Mouse (Mus musculus) MEL (cell line): ENCODE data around the gene Shroom2. TPM values are rescaled to one million over a fixed set of nuclear protein-coding genes. Genes with fewer than 3 reads are reported as not detected.

Source experiments
- DNase-seq: peaks from one replicate; pipeline ENCODE4 v3.0.0; 2011; ENCODE audit warnings: low read depth, low spot score
- H3K27ac ChIP-seq: 2 replicates; pipeline ENCODE4 v1.5.1; 2012; ENCODE audit warnings: low read depth, mild to moderate bottlenecking, control low read depth, low read length, moderate library complexity; ENCODE audit not compliant: control insufficient read depth
- H3K27me3 ChIP-seq, 2 experiments: fragments of 150-350 bp in 1 of 2; sonication (generic) in 1 of 2; 2 replicates each; pipeline ENCODE4 v1.6.1; 2012; ENCODE audit warnings: low read length in 2 of 2, mild to moderate bottlenecking in 2 of 2, improper control_type of control experiment in 1 of 2, moderate library complexity in 1 of 2; ENCODE audit not compliant: insufficient read depth in 2 of 2, control insufficient read depth in 1 of 2
- H3K36me3 ChIP-seq, 2 experiments: 2 replicates each; pipeline ENCODE4 v1.6.1; 2012 to 2014; ENCODE audit warnings: low read length in 2 of 2, improper control_type of control experiment in 1 of 2, inconsistent platforms in 1 of 2, mild to moderate bottlenecking in 1 of 2; ENCODE audit not compliant: insufficient read depth in 2 of 2, control insufficient read depth in 1 of 2
- H3K4me1 ChIP-seq, 2 experiments: fragments of 150-350 bp in 1 of 2; sonication (generic) in 1 of 2; 2 replicates each; pipeline ENCODE4 v1.6.1; 2012; ENCODE audit warnings: low read length in 2 of 2, improper control_type of control experiment in 1 of 2, mild to moderate bottlenecking in 1 of 2; ENCODE audit not compliant: insufficient read depth in 2 of 2, control insufficient read depth in 1 of 2
- H3K4me3 ChIP-seq, 2 experiments: fragments of 150-350 bp in 1 of 2; sonication (generic) in 1 of 2; 2 replicates each; pipeline ENCODE4 v1.5.1; 2012; ENCODE audit warnings: low read depth in 2 of 2, low read length in 2 of 2, mild to moderate bottlenecking in 2 of 2, moderate library complexity in 2 of 2, control low read depth in 1 of 2, improper control_type of control experiment in 1 of 2; ENCODE audit not compliant: control insufficient read depth in 1 of 2, insufficient read depth in 1 of 2
- H3K79me2 ChIP-seq: 2 replicates; pipeline ENCODE4 v1.6.1; 2012; ENCODE audit warnings: mild to moderate bottlenecking, low read length, moderate library complexity; ENCODE audit not compliant: control insufficient read depth, poor library complexity, insufficient read depth
- H3K9ac ChIP-seq: 2 replicates; pipeline ENCODE4 v1.6.1; 2012; ENCODE audit warnings: low read depth, mild to moderate bottlenecking, control low read depth, low read length, moderate library complexity; ENCODE audit not compliant: control insufficient read depth, poor library complexity, severe bottlenecking
- H3K9me3 ChIP-seq: fragments of 150-350 bp; sonication (generic); replicated peaks from 2 replicates; pipeline ENCODE4 v1.6.1; 2012; ENCODE audit warnings: mild to moderate bottlenecking, low read length, improper control_type of control experiment, moderate library complexity; ENCODE audit not compliant: insufficient read depth
- CHD1 ChIP-seq: IDR thresholded peaks from 2 replicates; pipeline ENCODE4 v1.6.1; 2012; ENCODE audit warnings: low read depth, mild to moderate bottlenecking, inconsistent platforms, low read length, improper control_type of control experiment
- CTCF ChIP-seq, 3 experiments: IDR thresholded peaks in 2 of 3; conservative IDR thresholded peaks in 1 of 3; 2 replicates each; pipeline ENCODE4 v1.5.1; 2011 to 2012; ENCODE audit warnings: low read length in 3 of 3, low read depth in 2 of 3, mild to moderate bottlenecking in 2 of 3, improper control_type of control experiment in 1 of 3, inconsistent platforms in 1 of 3, mixed read lengths in 1 of 3, moderate library complexity in 1 of 3; ENCODE audit not compliant: control insufficient read depth in 1 of 3, insufficient read depth in 1 of 3, poor library complexity in 1 of 3, severe bottlenecking in 1 of 3
- E2F4 ChIP-seq: IDR thresholded peaks from 2 replicates; pipeline ENCODE4 v1.6.1; 2011; ENCODE audit warnings: low read depth, low read length, improper control_type of control experiment, borderline replicate concordance
- ELF1 ChIP-seq: IDR thresholded peaks from 2 replicates; pipeline ENCODE4 v1.6.1; 2014; ENCODE audit warnings: low read depth, mild to moderate bottlenecking, inconsistent platforms, low read length, improper control_type of control experiment, moderate library complexity
- HCFC1 ChIP-seq: IDR thresholded peaks from 2 replicates; pipeline ENCODE4 v1.6.1; 2012; ENCODE audit warnings: low read depth, mild to moderate bottlenecking, inconsistent platforms, low read length, improper control_type of control experiment, moderate library complexity
- JUND ChIP-seq: IDR thresholded peaks from 2 replicates; pipeline ENCODE4 v1.6.1; 2011; ENCODE audit warnings: low read depth, mild to moderate bottlenecking, improper control_type of control experiment, low read length
- KAT2A ChIP-seq: conservative IDR thresholded peaks from 2 replicates; pipeline ENCODE4 v1.6.1; 2012; ENCODE audit warnings: low read depth, low read length, improper control_type of control experiment, inconsistent platforms
- MAFK ChIP-seq: IDR thresholded peaks from 2 replicates; pipeline ENCODE4 v1.6.1; 2011; ENCODE audit warnings: low read depth, mild to moderate bottlenecking, low read length, improper control_type of control experiment, borderline replicate concordance
- MAZ ChIP-seq: IDR thresholded peaks from 2 replicates; pipeline ENCODE4 v1.6.1; 2012; ENCODE audit warnings: low read depth, mild to moderate bottlenecking, inconsistent platforms, low read length, improper control_type of control experiment
- POLR2A ChIP-seq, 2 experiments: IDR thresholded peaks; 2 replicates each; pipeline ENCODE4 v1.6.1; 2011 to 2012; ENCODE audit warnings: low read length in 2 of 2, mild to moderate bottlenecking in 2 of 2, control low read depth in 1 of 2, improper control_type of control experiment in 1 of 2, low read depth in 1 of 2, moderate library complexity in 1 of 2; ENCODE audit not compliant: control insufficient read depth in 1 of 2, insufficient read depth in 1 of 2, poor library complexity in 1 of 2
- POLR2AphosphoS5 ChIP-seq: IDR thresholded peaks from 2 replicates; pipeline ENCODE4 v1.6.1; 2012; ENCODE audit warnings: low read depth, borderline replicate concordance, mild to moderate bottlenecking, inconsistent platforms, low read length, moderate library complexity, mixed read lengths
- SMC3 ChIP-seq: IDR thresholded peaks from 2 replicates; pipeline ENCODE4 v1.6.1; 2011; ENCODE audit warnings: low read depth, low read length, improper control_type of control experiment
- TAL1 ChIP-seq: IDR thresholded peaks from 2 replicates; pipeline ENCODE4 v1.6.1; 2012; ENCODE audit warnings: mild to moderate bottlenecking, inconsistent platforms, low read length, moderate library complexity, mixed read lengths
- TBP ChIP-seq: IDR thresholded peaks from 2 replicates; pipeline ENCODE4 v1.8.0; 2011; ENCODE audit warnings: low read depth, low read length, improper control_type of control experiment
- TCF12 ChIP-seq: IDR thresholded peaks from 2 replicates; pipeline ENCODE4 v1.6.1; 2014; ENCODE audit warnings: low read depth, mild to moderate bottlenecking, inconsistent platforms, low read length, improper control_type of control experiment, moderate library complexity
- UBTF ChIP-seq: IDR thresholded peaks from 2 replicates; pipeline ENCODE4 v1.6.1; 2012; ENCODE audit warnings: low read depth, mild to moderate bottlenecking, inconsistent platforms, low read length, improper control_type of control experiment, moderate library complexity, borderline replicate concordance; ENCODE audit not compliant: insufficient read depth
- USF1 ChIP-seq: IDR thresholded peaks from 2 replicates; pipeline ENCODE4 v1.6.1; 2014; ENCODE audit warnings: low read depth, mild to moderate bottlenecking, inconsistent platforms, low read length, improper control_type of control experiment, moderate library complexity
- USF2 ChIP-seq, 2 experiments: IDR thresholded peaks; 2 replicates each; pipeline ENCODE4 v1.6.1; 2011 to 2012; ENCODE audit warnings: improper control_type of control experiment in 2 of 2, low read length in 2 of 2, borderline replicate concordance in 1 of 2, inconsistent platforms in 1 of 2, low read depth in 1 of 2, mild to moderate bottlenecking in 1 of 2; ENCODE audit not compliant: insufficient read depth in 1 of 2
- ZC3H11A ChIP-seq: IDR thresholded peaks from 2 replicates; pipeline ENCODE4 v1.6.1; 2012; ENCODE audit warnings: low read depth, mild to moderate bottlenecking, inconsistent platforms, low read length, improper control_type of control experiment
- ZKSCAN1 ChIP-seq: IDR thresholded peaks from 2 replicates; pipeline ENCODE4 v1.6.1; 2012; ENCODE audit warnings: low read depth, mild to moderate bottlenecking, inconsistent platforms, low read length, improper control_type of control experiment, moderate library complexity
- ZNF384 ChIP-seq: IDR thresholded peaks from 2 replicates; pipeline ENCODE4 v1.6.1; 2012; ENCODE audit warnings: low read depth, mild to moderate bottlenecking, inconsistent platforms, low read length, improper control_type of control experiment
- polyA plus RNA-seq, 2 experiments: library from polyadenylated mRNA; stranded (reverse) in 1 of 2; unstranded in 1 of 2; fragments of >175 nt in 1 of 2; fragments of >200 nt in 1 of 2; gene quantifications; 2 replicates each; pipeline versions ENCODE4 v1.2.1 to v1.2.4; 2012; ENCODE audit warnings: low replicate concordance in 2 of 2, low read depth in 1 of 2; ENCODE audit not compliant: insufficient read length in 2 of 2, insufficient read depth in 1 of 2, missing spikeins in 1 of 2
- total RNA-seq: library from RNA; depleted of rRNA; stranded (reverse); fragments of 300-350 nt; gene quantifications from 2 replicates; pipeline ENCODE4 v1.2.3, GENCODE M21; 2012

The Shroom2 gene
- total and polyA plus RNA-seq, 3 experiments: not detected

GRCm38 (mm10) chrX:152690788-152691291, 78.4 kb downstream of the Shroom2 start:
- no peaks in the 10 kb centered on the region for H3K79me2 ChIP-seq
- no peak overlapping the region for H3K4me3 ChIP-seq
- DNase-seq: no peak
- no peak for TF ChIP-seq SMC3
- TF ChIP-seq TCF12: no peak
- no peak for TF ChIP-seq JUND
- TF ChIP-seq CHD1: no peak
- TF ChIP-seq E2F4: no peak
- no peaks in the 10 kb centered on the region for H3K9me3 ChIP-seq
- no peaks in the 10 kb centered on the region for H3K27me3 ChIP-seq
- H3K4me1 ChIP-seq: no peaks in the 10 kb centered on the region
- H3K27ac ChIP-seq: no peak overlapping the region
- H3K9ac ChIP-seq: no peak overlapping the region
- no peaks in the 10 kb centered on the region for H3K36me3 ChIP-seq

DNA sequence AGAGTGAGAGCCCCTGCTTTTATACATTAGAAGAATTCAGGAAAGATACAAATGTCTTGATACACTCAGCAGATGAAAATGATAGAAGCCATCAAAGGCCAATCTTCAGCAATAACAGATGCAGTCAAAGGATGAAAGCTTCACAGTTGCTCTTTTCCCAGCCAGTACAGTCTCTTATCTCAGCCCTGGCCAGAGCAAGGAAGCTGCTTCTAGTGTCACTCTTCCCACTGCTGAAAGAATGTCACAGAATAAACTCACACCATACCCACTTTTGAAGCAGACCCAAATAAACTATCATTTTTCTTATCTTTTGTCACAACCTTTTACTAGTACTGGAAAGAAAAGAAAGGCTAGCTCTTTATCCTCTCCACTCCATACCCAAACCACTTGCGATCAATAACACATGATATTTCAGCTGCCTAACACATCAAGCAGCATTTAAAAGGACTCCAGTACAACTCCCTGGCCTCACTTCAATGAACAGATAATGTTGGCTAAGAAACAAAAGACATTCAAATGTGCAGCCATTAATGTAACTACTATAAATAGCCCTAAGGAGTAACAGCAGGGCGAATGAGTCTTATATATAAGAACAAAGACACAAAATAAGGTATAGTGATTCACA, 90.0 kb downstream of the Shroom2 start:
- Histone ChIP-seq H3K4me3 (no peak overlapping the region), H3K4me1 (no peaks in the 10 kb centered on the region), H3K36me3 (no peaks in the 10 kb centered on the region), H3K27me3 (no peaks in the 10 kb centered on the region), H3K9ac (no peak overlapping the region), H3K79me2 (no peaks in the 10 kb centered on the region), H3K9me3 (no peaks in the 10 kb centered on the region), H3K27ac (no peak overlapping the region)
- no peak for DNase-seq
- TF ChIP-seq TBP: no peak
- no peak for TF ChIP-seq ZKSCAN1
- no peak for TF ChIP-seq ELF1
- no peak for TF ChIP-seq ZNF384
- TF ChIP-seq CTCF (IDR thresholded peaks at IDR 0.05 in 2 of 3, conservative IDR thresholded peaks at IDR 0.05 in 1 of 3; ENCODE audit: control insufficient read depth in 1 of 3, insufficient read depth in 1 of 3, low read depth in 2 of 3, low read length in 3 of 3, poor library complexity in 1 of 3, severe bottlenecking in 1 of 3): no peak
- no peak for TF ChIP-seq ZC3H11A
- no peak for TF ChIP-seq POLR2A (IDR thresholded peaks at IDR 0.05; ENCODE audit: control insufficient read depth in 1 of 2, insufficient read depth in 1 of 2, low read depth in 1 of 2, low read length in 2 of 2, poor library complexity in 1 of 2)
- TF ChIP-seq MAFK: no peak
- TF ChIP-seq POLR2AphosphoS5: no peak
- TF ChIP-seq MAZ: no peak
- TF ChIP-seq UBTF: no peak
- no peak for TF ChIP-seq TAL1
- TF ChIP-seq HCFC1: no peak
- TF ChIP-seq KAT2A: no peak
- no peak for TF ChIP-seq USF2 (IDR thresholded peaks at IDR 0.05; ENCODE audit: borderline replicate concordance in 1 of 2, insufficient read depth in 1 of 2, low read depth in 1 of 2, low read length in 2 of 2)
- no peak for TF ChIP-seq CHD1
- TF ChIP-seq USF1: no peak
